Mouse (Mus musculus) thymus, postnatal 0 days (tissue): ENCODE data around the gene Syngr2. TPM values are rescaled to one million over a fixed set of nuclear protein-coding genes. Genes with fewer than 3 reads are reported as not detected.

Source experiments
- DNase-seq: peaks from one replicate; pipeline ENCODE4 v3.0.0-alpha.2; 2015; ENCODE audit warnings: low spot score
- polyA plus RNA-seq: library from polyadenylated mRNA; unstranded; fragments of >200 nt; fragmentation: Nextera tagmentation; extraction: Ambion mirVana; gene quantifications from 2 replicates; pipeline ENCODE4 v1.2.1, GENCODE M21; 2015

Gene Syngr2
- polyA plus RNA-seq: 100.0 and 116 TPM in 2 replicates

- peak; percentile 72 for DNase-seq
These were observed at the start of gene Syngr2, which contains the start of gene Gm20708 for GRCm38 (mm10) chr11:117809407-117810311. TSS of gene Syngr2 (plus strand) at chr11:117809668. TSS of gene Gm20708 (plus strand) at chr11:117809668.

GRCm38 (mm10) chr11:117760374-117761119, 48.9 kb upstream of the Syngr2 start:
- DNase-seq: no peak

- no peak for DNase-seq
These were observed 47.7 kb upstream of the Syngr2 start for GRCm38 (mm10) chr11:117761801-117762200.

- DNase-seq: no peak
These were observed 47.2 kb upstream of the Syngr2 start for GRCm38 (mm10) chr11:117762246-117762645.

GRCm38 (mm10) chr11:117764319-117764718, 45.1 kb upstream of the Syngr2 start:
- DNase-seq: no peak

GRCm38 (mm10) chr11:117765361-117765760, 44.1 kb upstream of the Syngr2 start:
- DNase-seq: no peak

- no peak for DNase-seq
These were observed 43.2 kb upstream of the Syngr2 start for GRCm38 (mm10) chr11:117766275-117766674.

- no peak for DNase-seq
These were observed 40.5 kb upstream of the Syngr2 start for GRCm38 (mm10) chr11:117768725-117769682.

GRCm38 (mm10) chr11:117769683-117770047, 39.8 kb upstream of the Syngr2 start:
- no peak for DNase-seq

- no peak for DNase-seq
These were observed 39.1 kb upstream of the Syngr2 start for GRCm38 (mm10) chr11:117770407-117770806.

- no peak for DNase-seq
These were observed 37.1 kb upstream of the Syngr2 start for GRCm38 (mm10) chr11:117772352-117772751.

GRCm38 (mm10) chr11:117774925-117775324, 34.5 kb upstream of the Syngr2 start:
- no peak for DNase-seq

- DNase-seq: no peak
These were observed 33.9 kb upstream of the Syngr2 start for GRCm38 (mm10) chr11:117775540-117775939.

- no peak for DNase-seq
These were observed 33.2 kb upstream of the Syngr2 start for GRCm38 (mm10) chr11:117776085-117776792.

GRCm38 (mm10) chr11:117777111-117777510, 32.4 kb upstream of the Syngr2 start:
- DNase-seq: peak; percentile 66

- no peak for DNase-seq
These were observed 31.4 kb upstream of the Syngr2 start for GRCm38 (mm10) chr11:117778031-117778430.

GRCm38 (mm10) chr11:117778851-117779433, 30.5 kb upstream of the Syngr2 start:
- DNase-seq: no peak

GRCm38 (mm10) chr11:117779434-117780198, 29.9 kb upstream of the Syngr2 start:
- DNase-seq: peak; percentile 57

GRCm38 (mm10) chr11:117780199-117780515, 29.3 kb upstream of the Syngr2 start:
- no peak for DNase-seq
